Mouse (Mus musculus) retina, postnatal 1 day (tissue): ENCODE data around the gene Tymp.

Experiments
- DNase-seq: peaks from one replicate; pipeline ENCODE4 v3.0.0-alpha.2; 2012

Gene Tymp

GRCm38 (mm10) chr15:89373027-89373761, 3.6 kb downstream of the Tymp start:
- DNase-seq, result peak; percentile 88

GRCm38 (mm10) chr15:89372536-89372935, 4.3 kb downstream of the Tymp start:
- no peak for DNase-seq

GRCm38 (mm10) chr15:89372068-89372467, 4.8 kb downstream of the Tymp start:
- no peak for DNase-seq

GRCm38 (mm10) chr15:89365141-89365551, 11.7 kb downstream of the Tymp start:
- no peak for DNase-seq

GRCm38 (mm10) chr15:89363051-89363450, 13.8 kb downstream of the Tymp start:
- no peak for DNase-seq

GRCm38 (mm10) chr15:89358784-89359183, 18.1 kb downstream of the Tymp start:
- DNase-seq, result no peak

GRCm38 (mm10) chr15:89356372-89356771, 20.5 kb downstream of the Tymp start:
- DNase-seq, result peak; percentile 92

- DNase-seq, result peak; percentile 97
Measured at GRCm38 (mm10) chr15:89355241-89356187, 21.3 kb downstream of the Tymp start, which contains the start of the genes Lmf2 and Ncaph2. Gene Lmf2 (minus strand): TSS chr15:89355659. Gene Ncaph2 (plus strand): TSS chr15:89355719.

- DNase-seq, result no peak
Measured at GRCm38 (mm10) chr15:89354455-89354854, 22.4 kb downstream of the Tymp start.

- DNase-seq, result no peak
Measured at GRCm38 (mm10) chr15:89353837-89354236, 23.0 kb downstream of the Tymp start.

- DNase-seq, result no peak
Measured at GRCm38 (mm10) chr15:89352795-89353194, 24.0 kb downstream of the Tymp start.

GRCm38 (mm10) chr15:89352054-89352453, 24.8 kb downstream of the Tymp start:
- no peak for DNase-seq

- no peak for DNase-seq
Measured at GRCm38 (mm10) chr15:89351302-89351701, 25.5 kb downstream of the Tymp start.

- DNase-seq, result no peak
Measured at GRCm38 (mm10) chr15:89350447-89350846, 26.4 kb downstream of the Tymp start.

GRCm38 (mm10) chr15:89343325-89343724, 33.5 kb downstream of the Tymp start:
- DNase-seq, result no peak

- peak; percentile 25 for DNase-seq
Measured at GRCm38 (mm10) chr15:89341678-89342077, 35.2 kb downstream of the Tymp start.

- DNase-seq, result no peak
Measured at GRCm38 (mm10) chr15:89340136-89340535, 36.7 kb downstream of the Tymp start.

GRCm38 (mm10) chr15:89339696-89340095, 37.1 kb downstream of the Tymp start:
- DNase-seq, result no peak

GRCm38 (mm10) chr15:89336422-89336821, 40.4 kb downstream of the Tymp start:
- DNase-seq, result no peak

GRCm38 (mm10) chr15:89334774-89335537, 41.9 kb downstream of the Tymp start:
- peak; percentile 45 for DNase-seq

GRCm38 (mm10) chr15:89334271-89334670, 42.6 kb downstream of the Tymp start, which contains the start of gene Miox:
Gene Miox (plus strand): TSS chr15:89334398.
- DNase-seq, result no peak

GRCm38 (mm10) chr15:89326441-89326840, 50.4 kb downstream of the Tymp start:
- no peak for DNase-seq

- no peak for DNase-seq
Measured at GRCm38 (mm10) chr15:89323656-89324055, 53.2 kb downstream of the Tymp start.
